Mouse (Mus musculus) layer of hippocampus, adult 18-20 months (tissue): ENCODE measurements around the gene Xab2. TPM values are rescaled to one million over a fixed set of nuclear protein-coding genes. Genes with fewer than 3 reads are reported as not detected.
"Not testable (repeated sequence)": the region's sequence is repeated elsewhere in the genome, so short reads cannot be mapped to it uniquely, and the experiment has no call there.

Source experiments
- DNase-seq, 2 experiments: peaks; one replicate each; pipeline ENCODE4 v3.0.0; 2022; ENCODE audit warnings: low spot score in 2 of 2
- total RNA-seq, 2 experiments: library from RNA; stranded (reverse); gene quantifications; 2 replicates each; pipeline ENCODE4 v1.2.3; 2021

Xab2 gene
- total RNA-seq, 2 experiments from 2014 or later: 39.6 to 41.2 TPM

GRCm38 (mm10) chr8:3609816-3610150 is 11.3 kb downstream of the Xab2 start:
- no peak for DNase-seq

- peak in 1 of 2 experiments; percentile 47 for DNase-seq
Observed at GRCm38 (mm10) chr8:3609046-3609815, 11.9 kb downstream of the Xab2 start.

- DNase-seq: peak in 1 of 2 experiments; percentile 73
Observed at GRCm38 (mm10) chr8:3607822-3608221, 13.3 kb downstream of the Xab2 start.

- no peak for DNase-seq
Observed at GRCm38 (mm10) chr8:3606593-3606992, 14.5 kb downstream of the Xab2 start.

GRCm38 (mm10) chr8:3603439-3603838 is 17.7 kb downstream of the Xab2 start:
- no peak for DNase-seq

- DNase-seq: no peak
Observed at GRCm38 (mm10) chr8:3600401-3600800, 20.7 kb downstream of the Xab2 start.

GRCm38 (mm10) chr8:3599219-3599618 is 21.9 kb downstream of the Xab2 start:
- DNase-seq: no peak

GRCm38 (mm10) chr8:3598054-3598453 is 23.1 kb downstream of the Xab2 start:
- DNase-seq: no peak

- DNase-seq: no peak
Observed at GRCm38 (mm10) chr8:3594466-3594865, 26.6 kb downstream of the Xab2 start.

- no peak for DNase-seq
Observed at GRCm38 (mm10) chr8:3593470-3593869, 27.6 kb downstream of the Xab2 start.

GRCm38 (mm10) chr8:3588258-3588633 is 32.9 kb downstream of the Xab2 start:
- no peak for DNase-seq

- peak; percentile 53 to 70 for DNase-seq
Observed at GRCm38 (mm10) chr8:3587391-3588257, 33.5 kb downstream of the Xab2 start.

- no peak for DNase-seq
Observed at GRCm38 (mm10) chr8:3586993-3587390, 34.1 kb downstream of the Xab2 start, which contains the start of gene Camsap3. TSS of gene Camsap3 (plus strand) at chr8:3587293.

GRCm38 (mm10) chr8:3586452-3586851 is 34.7 kb downstream of the Xab2 start:
- DNase-seq: no peak

- DNase-seq: not testable (repeated sequence)
Observed at GRCm38 (mm10) chr8:3581961-3582360, 39.2 kb downstream of the Xab2 start.

- no peak for DNase-seq
Observed at GRCm38 (mm10) chr8:3579390-3580364, 41.4 kb downstream of the Xab2 start.

- no peak for DNase-seq
Observed at GRCm38 (mm10) chr8:3576211-3576960, 44.7 kb downstream of the Xab2 start.

GRCm38 (mm10) chr8:3574546-3574945 is 46.6 kb downstream of the Xab2 start:
- DNase-seq: no peak

GRCm38 (mm10) chr8:3569784-3570183 is 51.3 kb downstream of the Xab2 start:
- DNase-seq: no peak

- no peak for DNase-seq
Observed at GRCm38 (mm10) chr8:3568378-3568777, 52.7 kb downstream of the Xab2 start.
